15 mouse cellular contexts compared by ENCODE assay signal in genomic region chr13:112095595-112096139, GRCm38 (mm10).
"Had no signal": no experiment of that assay in that cellular context is flagged by ENCODE, and none has a peak within 500 bp of the region (broad histone marks: within the 10 kb centered on the region; RNA-seq: fewer than 3 reads in every experiment).

No protein-coding gene starts in this region.

- H3K9me3 ChIP-seq: limb, embryonic 12.5 days; liver, embryonic 13.5 days; lung, embryonic 15.5 days; megakaryocyte, embryonic 14.5 days; midbrain, embryonic 13.5 days had no signal

- ATAC-seq: liver, postnatal 0 days; midbrain, embryonic 13.5 days had no signal

- H3K4me1 ChIP-seq: limb, embryonic 12.5 days had no signal

- H3K27ac ChIP-seq: left cerebral cortex, adult 2 months; limb, embryonic 12.5 days; liver, embryonic 13.5 days; lung, embryonic 15.5 days; macrophage; midbrain, embryonic 13.5 days had no signal

- H3K27me3 ChIP-seq: limb, embryonic 12.5 days; lung, embryonic 15.5 days; midbrain, embryonic 13.5 days had no signal

- H3K4me3 ChIP-seq: left cerebral cortex, adult 2 months; limb, embryonic 12.5 days; liver, embryonic 13.5 days; lung, embryonic 15.5 days; megakaryocyte, embryonic 14.5 days; midbrain, embryonic 13.5 days had no signal

- H3K36me3 ChIP-seq: limb, embryonic 12.5 days; liver, embryonic 13.5 days; lung, embryonic 15.5 days; midbrain, embryonic 13.5 days had no signal

- H3K9ac ChIP-seq: limb, embryonic 12.5 days; liver, embryonic 13.5 days; liver, postnatal 0 days; lung, embryonic 15.5 days; midbrain, embryonic 13.5 days had no signal

- H3K4me2 ChIP-seq: limb, embryonic 12.5 days; liver, embryonic 13.5 days; lung, embryonic 15.5 days; midbrain, embryonic 13.5 days had no signal

- DNase-seq: kidney, postnatal 25 days; liver; liver, embryonic 13.5 days; liver, postnatal 0 days; lung, postnatal 14 days; right cerebral cortex, adult 18-20 months; right cerebral cortex, postnatal 25 days; thymus, adult 18-20 months; thymus, postnatal 14 days had no signal
